Mouse (Mus musculus) thymus, postnatal 36 days (tissue): ENCODE data around the gene Rraga.

ENCODE experiments used
- DNase-seq, 2 experiments: peaks; one replicate each; pipeline ENCODE4 v3.0.0; 2022; ENCODE audit warnings: mixed read lengths in 2 of 2

The Rraga gene

GRCm38 (mm10) chr4:86575283-86575983 is at the start of gene Rraga:
Gene Rraga, plus strand, starts transcription at chr4:86575668.
- peak; percentile 94 to 95 for DNase-seq

- DNase-seq = no peak
Measured at GRCm38 (mm10) chr4:86527162-86528136, 48.0 kb upstream of the Rraga start.

- no peak for DNase-seq
Measured at GRCm38 (mm10) chr4:86529161-86529560, 46.3 kb upstream of the Rraga start.

- no peak for DNase-seq
Measured at GRCm38 (mm10) chr4:86533406-86534090, 41.9 kb upstream of the Rraga start.

- no peak for DNase-seq
Measured at GRCm38 (mm10) chr4:86534091-86534481, 41.4 kb upstream of the Rraga start.

- peak; percentile 9 to 12 for DNase-seq
Measured at GRCm38 (mm10) chr4:86537972-86538371, 37.5 kb upstream of the Rraga start.

- no peak for DNase-seq
Measured at GRCm38 (mm10) chr4:86538936-86539335, 36.5 kb upstream of the Rraga start.

GRCm38 (mm10) chr4:86541573-86541972 is 33.9 kb upstream of the Rraga start:
- DNase-seq = no peak

- DNase-seq = no peak
Measured at GRCm38 (mm10) chr4:86543999-86544398, 31.5 kb upstream of the Rraga start.

- no peak for DNase-seq
Measured at GRCm38 (mm10) chr4:86545615-86546014, 29.9 kb upstream of the Rraga start.

- no peak for DNase-seq
Measured at GRCm38 (mm10) chr4:86548332-86548731, 27.1 kb upstream of the Rraga start.

GRCm38 (mm10) chr4:86555035-86555707 is 20.3 kb upstream of the Rraga start:
- DNase-seq = no peak

GRCm38 (mm10) chr4:86557371-86557770 is 18.1 kb upstream of the Rraga start:
- DNase-seq = no peak

- DNase-seq = no peak
Measured at GRCm38 (mm10) chr4:86558228-86558627, 17.2 kb upstream of the Rraga start, which contains the start of gene Saxo1. Gene Saxo1, minus strand, starts transcription at chr4:86558328.

GRCm38 (mm10) chr4:86559006-86559405 is 16.5 kb upstream of the Rraga start:
- no peak for DNase-seq

- DNase-seq = no peak
Measured at GRCm38 (mm10) chr4:86561061-86561460, 14.4 kb upstream of the Rraga start.

GRCm38 (mm10) chr4:86574939-86575282 is 557 bp upstream of the Rraga start:
- DNase-seq = no peak

GRCm38 (mm10) chr4:86576120-86576541 is 663 bp downstream of the Rraga start:
- DNase-seq = no peak

GRCm38 (mm10) chr4:86576630-86577225 is 1.3 kb downstream of the Rraga start:
- DNase-seq = no peak

GRCm38 (mm10) chr4:86580056-86580455 is 4.6 kb downstream of the Rraga start:
- DNase-seq = no peak

GRCm38 (mm10) chr4:86580591-86580990 is 5.1 kb downstream of the Rraga start:
- DNase-seq = no peak

- DNase-seq = peak in 1 of 2 experiments; percentile 9
Measured at GRCm38 (mm10) chr4:86588236-86588635, 12.8 kb downstream of the Rraga start.
